Mouse (Mus musculus) midbrain, postnatal 0 days (tissue): Measurements from ENCODE around the gene Pip5k1c. TPM values are rescaled to one million over a fixed set of nuclear protein-coding genes. Genes with fewer than 3 reads are reported as not detected.

Source experiments
- ATAC-seq: fragments of 200-750 bp; cut with Nextera tagmentation; 2 replicates; pipeline ENCODE4 v1.8.0; 2017; ENCODE audit warnings: moderate number of reproducible peaks, mild to moderate bottlenecking, moderate TSS enrichment, moderate library complexity; ENCODE audit not compliant: low FRiP score
- DNase-seq: peaks from one replicate; pipeline ENCODE4 v3.0.0-alpha.2; 2015; ENCODE audit warnings: low spot score
- H3K27ac ChIP-seq: fragments of 300-500 bp; sonication (generic); 2 replicates; pipeline ENCODE4 v1.5.1; 2014; ENCODE audit warnings: low read depth, mild to moderate bottlenecking, low read length, mixed read lengths
- H3K27me3 ChIP-seq: fragments of 300-500 bp; sonication (generic); 2 replicates; pipeline ENCODE4 v1.6.1; 2014; ENCODE audit warnings: low read length, control low read depth, mixed read lengths; ENCODE audit not compliant: insufficient read depth
- H3K36me3 ChIP-seq: fragments of 300-500 bp; sonication (generic); 2 replicates; pipeline ENCODE4 v1.6.1; 2014; ENCODE audit warnings: low read length, control low read depth, mixed read lengths; ENCODE audit not compliant: insufficient read depth
- H3K4me1 ChIP-seq: fragments of 300-500 bp; sonication (generic); 2 replicates; pipeline ENCODE4 v1.6.1; 2014; ENCODE audit warnings: mild to moderate bottlenecking, control low read depth, antibody characterized with exemption, low read length, mixed read lengths; ENCODE audit not compliant: insufficient read depth
- H3K4me2 ChIP-seq: fragments of 300-500 bp; sonication (generic); 2 replicates; pipeline ENCODE4 v1.6.1; 2014; ENCODE audit warnings: low read depth, mild to moderate bottlenecking, low read length, mixed read lengths; ENCODE audit not compliant: poor library complexity, severe bottlenecking
- H3K4me3 ChIP-seq: fragments of 300-500 bp; sonication (generic); 2 replicates; pipeline ENCODE4 v1.5.1; 2014; ENCODE audit warnings: low read depth, mild to moderate bottlenecking, low read length, moderate library complexity
- H3K9ac ChIP-seq: fragments of 300-500 bp; sonication (generic); replicated peaks from 2 replicates; pipeline ENCODE4 v1.6.1; 2014; ENCODE audit warnings: mild to moderate bottlenecking, low read length, moderate library complexity, mixed read lengths; ENCODE audit not compliant: poor library complexity, severe bottlenecking
- H3K9me3 ChIP-seq: fragments of 300-500 bp; sonication (generic); 2 replicates; pipeline ENCODE4 v1.6.1; 2016; ENCODE audit warnings: low read length, control low read depth
- CTCF ChIP-seq: IDR thresholded peaks from 2 replicates; pipeline ENCODE4 v1.5.1; 2016; ENCODE audit warnings: antibody characterized with exemption, mild to moderate bottlenecking
- WGBS: fragments of 180-500 bp; shearing (Covaris S2); extraction: QIAGEN DNeasy Blood & Tissue Kit; methylation state at CpG from one replicate; pipeline ENCODE4 v1.1.7; 2014; 5-methylcytosine and 5-hydroxymethylcytosine counted together
- polyA plus RNA-seq: library from polyadenylated mRNA; unstranded; fragments of >200 nt; fragmentation: Nextera tagmentation; extraction: Ambion mirVana; gene quantifications from 2 replicates; pipeline ENCODE4 v1.2.1, GENCODE M21; 2015
- total RNA-seq: library from RNA; depleted of rRNA; stranded (reverse); fragments of >200 nt; gene quantifications from 2 replicates; pipeline ENCODE4 v1.2.3, GENCODE M21; 2014

The Pip5k1c gene
- total and polyA plus RNA-seq, 2 experiments from 2014 or later = 125 to 256 TPM

- Histone ChIP-seq H3K27me3 (no peaks in the 10 kb centered on the region), H3K9me3 (no peaks in the 10 kb centered on the region), H3K27ac (no peak within 1 kb of the TSS), H3K9ac (no peak within 1 kb of the TSS), H3K4me2 (peak within 1 kb of the TSS; percentile 20; the same call in 1 of the 2 replicates), H3K36me3 (no peaks in the 10 kb centered on the region), H3K4me1 (peaks cover 18% of the 10 kb centered on the region), H3K4me3 (peak within 1 kb of the TSS; percentile 70; the same call in 1 of the 2 replicates)
- TF ChIP-seq CTCF = no peak
- DNase-seq (no peak), ATAC-seq (no peak)
- WGBS = 81% methylated on average over 9 of the region's 9 CpGs
Observed at GRCm38 (mm10) chr10:81291511-81292104, 1.2 kb upstream of the Pip5k1c start, which contains the start of gene Tjp3. TSS of gene Tjp3 (minus strand) at chr10:81291581.

DNA sequence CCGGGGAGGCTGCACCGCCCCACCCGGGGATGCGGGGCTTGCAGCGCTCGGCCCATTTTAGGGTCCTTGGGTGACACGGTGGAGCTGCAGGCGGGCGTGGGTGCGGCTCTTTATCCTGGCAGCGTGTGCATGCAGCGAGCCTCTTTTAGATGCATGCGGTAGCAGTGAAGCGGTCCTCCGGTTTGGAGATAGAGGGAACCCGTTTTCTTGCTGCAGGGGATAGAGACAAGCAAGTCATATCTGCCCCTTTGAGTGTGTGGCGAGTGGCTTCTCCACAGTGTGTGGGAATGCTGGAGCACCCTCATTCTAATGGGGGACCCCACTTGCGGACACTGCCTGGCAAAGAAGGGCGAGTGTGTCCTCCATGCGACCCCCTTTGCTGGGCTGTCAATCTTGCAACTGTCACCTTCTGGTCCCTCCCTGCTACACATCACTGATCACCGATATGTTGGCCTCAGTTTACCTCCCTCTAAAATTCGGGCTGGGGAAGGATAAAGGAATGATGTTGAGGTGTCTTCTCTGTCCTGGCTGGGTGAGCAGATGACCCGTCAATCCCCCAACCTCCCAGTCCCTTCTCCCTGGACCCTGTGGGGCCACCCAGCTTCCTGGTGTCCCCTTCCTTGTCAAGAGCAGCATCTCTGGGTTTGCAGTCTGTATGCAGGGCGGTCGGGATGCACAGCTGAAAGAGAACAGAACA is 719 bp downstream of the Pip5k1c start:
- Histone ChIP-seq H3K9ac (peak overlapping the region; percentile 92), H3K4me3 (peak overlapping the region; percentile 70), H3K9me3 (no peaks in the 10 kb centered on the region), H3K27ac (peak overlapping the region; percentile 84), H3K4me2 (peak overlapping the region; percentile 94), H3K27me3 (no peaks in the 10 kb centered on the region), H3K36me3 (no peaks in the 10 kb centered on the region), H3K4me1 (peaks cover 18% of the 10 kb centered on the region)
- WGBS = 3% methylated on average over 25 of the region's 25 CpGs
- no peak for DNase-seq
- no peak; the same call in 1 of the 2 replicates for ATAC-seq
- no peak; the same call in 1 of the 2 replicates for TF ChIP-seq CTCF

DNA sequence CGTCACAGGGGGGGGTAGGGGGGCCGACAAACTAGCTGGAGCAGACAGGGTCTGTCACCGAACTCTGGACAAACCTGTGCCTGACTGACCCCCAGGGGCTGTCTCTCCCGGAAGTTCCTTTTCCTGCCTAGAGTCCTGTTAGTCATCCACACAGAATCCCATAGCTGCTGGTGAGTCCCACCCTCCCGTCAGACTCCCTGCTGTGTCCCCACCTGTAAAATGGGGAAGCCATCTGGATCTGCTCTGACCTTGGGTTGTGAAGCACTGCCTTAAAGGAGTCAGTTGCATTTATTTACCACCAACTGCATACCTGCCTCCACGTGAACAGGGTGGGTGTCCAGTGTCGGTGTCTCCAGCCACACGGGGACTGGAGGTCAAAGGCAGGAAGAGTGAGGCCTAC is 1.7 kb downstream of the Pip5k1c start:
- H3K4me2 ChIP-seq = peak overlapping the region; percentile 94
- H3K9me3 ChIP-seq = no peaks in the 10 kb centered on the region
- H3K4me1 ChIP-seq = peaks cover 18% of the 10 kb centered on the region
- TF ChIP-seq CTCF = no peak
- H3K9ac ChIP-seq = peak overlapping the region; percentile 92
- DNase-seq = no peak
- H3K27me3 ChIP-seq = no peaks in the 10 kb centered on the region
- no peaks in the 10 kb centered on the region for H3K36me3 ChIP-seq
- H3K4me3 ChIP-seq = peak overlapping the region; percentile 70
- H3K27ac ChIP-seq = no peak overlapping the region
- no peak for ATAC-seq
- 60% methylated on average over 8 of the region's 8 CpGs for WGBS

GRCm38 (mm10) chr10:81295185-81295584 is 2.4 kb downstream of the Pip5k1c start:
- TF ChIP-seq CTCF = no peak
- H3K4me1 ChIP-seq = peaks cover 18% of the 10 kb centered on the region
- peak overlapping the region; percentile 94 for H3K4me2 ChIP-seq
- no peak overlapping the region; the same call in 1 of the 2 replicates for H3K4me3 ChIP-seq
- no peaks in the 10 kb centered on the region for H3K36me3 ChIP-seq
- no peak overlapping the region for H3K27ac ChIP-seq
- ATAC-seq (no peak), DNase-seq (no peak)
- H3K9ac ChIP-seq = no peak overlapping the region
- WGBS = 96% methylated on average over 6 of the region's 6 CpGs
- no peaks in the 10 kb centered on the region for H3K27me3 ChIP-seq
- no peaks in the 10 kb centered on the region for H3K9me3 ChIP-seq

DNA sequence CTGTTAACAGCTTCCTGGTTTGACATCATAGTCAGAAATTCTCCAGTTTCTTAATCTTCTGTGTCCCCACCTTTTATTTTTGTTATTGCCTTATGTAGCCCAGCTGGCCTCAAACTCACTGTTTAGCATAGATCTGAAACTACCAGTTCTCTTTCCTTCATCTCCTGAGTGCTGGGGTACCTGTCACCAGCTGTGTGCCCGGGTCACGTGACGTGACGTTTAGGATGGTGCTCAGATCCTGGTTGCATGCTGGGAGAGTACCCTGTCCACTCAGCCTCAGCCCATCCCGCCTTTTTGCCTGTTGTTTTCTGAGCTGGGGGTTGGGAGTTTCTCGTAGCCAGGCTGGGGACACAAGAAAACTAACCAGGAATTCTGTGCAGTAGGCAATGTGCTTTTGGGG is 4.5 kb downstream of the Pip5k1c start:
- DNase-seq = no peak
- WGBS = 85% methylated on average over 6 of the region's 6 CpGs
- Histone ChIP-seq H3K9ac (no peak overlapping the region; the same call in 1 of the 2 replicates), H3K4me1 (peaks cover 18% of the 10 kb centered on the region), H3K4me3 (no peak overlapping the region), H3K9me3 (no peaks in the 10 kb centered on the region), H3K27ac (no peak overlapping the region), H3K27me3 (no peaks in the 10 kb centered on the region), H3K36me3 (no peaks in the 10 kb centered on the region), H3K4me2 (no peak overlapping the region)
- TF ChIP-seq CTCF = no peak
- no peak for ATAC-seq

- DNase-seq = no peak
- Histone ChIP-seq H3K4me2 (no peak overlapping the region), H3K36me3 (no peaks in the 10 kb centered on the region), H3K9me3 (no peaks in the 10 kb centered on the region), H3K27me3 (no peaks in the 10 kb centered on the region), H3K9ac (no peak overlapping the region), H3K4me1 (peaks cover 18% of the 10 kb centered on the region), H3K4me3 (no peak overlapping the region), H3K27ac (no peak overlapping the region)
- no peak for TF ChIP-seq CTCF
- ATAC-seq = no peak
- WGBS = 80% methylated on average over 10 of the region's 10 CpGs
Observed at GRCm38 (mm10) chr10:81297845-81298244, 5.1 kb downstream of the Pip5k1c start.
